Mouse (Mus musculus): ENCODE data around the gene Mab21l2.

The Mab21l2 gene

GRCm38 (mm10) chr3:86548091-86549015 is at the start of gene Mab21l2:
Gene Mab21l2, minus strand, starts transcription at chr3:86548629.
- in situ Hi-C loops (cut with MboI), result no loop called here

GRCm38 (mm10) chr3:86575312-86575711 is 26.9 kb upstream of the Mab21l2 start:
- in situ Hi-C loops (cut with MboI), result no loop called here

GRCm38 (mm10) chr3:86572519-86573244 is 24.3 kb upstream of the Mab21l2 start:
- in situ Hi-C loops (cut with MboI), result no loop called here

GRCm38 (mm10) chr3:86571518-86571917 is 23.1 kb upstream of the Mab21l2 start:
- in situ Hi-C loops (cut with MboI), result no loop called here

GRCm38 (mm10) chr3:86567312-86567711 is 18.9 kb upstream of the Mab21l2 start:
- in situ Hi-C loops (cut with MboI), result no loop called here

GRCm38 (mm10) chr3:86561396-86561795 is 13.0 kb upstream of the Mab21l2 start:
- in situ Hi-C loops (cut with MboI), result no loop called here

GRCm38 (mm10) chr3:86561023-86561344 is 12.6 kb upstream of the Mab21l2 start:
- in situ Hi-C loops (cut with MboI), result no loop called here

- in situ Hi-C loops (cut with MboI), result no loop called here
These were observed 12.0 kb upstream of the Mab21l2 start for GRCm38 (mm10) chr3:86560281-86561022.

- in situ Hi-C loops (cut with MboI), result no loop called here
These were observed 11.2 kb upstream of the Mab21l2 start for GRCm38 (mm10) chr3:86559635-86560034.

- in situ Hi-C loops (cut with MboI), result no loop called here
These were observed 10.5 kb upstream of the Mab21l2 start for GRCm38 (mm10) chr3:86558976-86559375.

GRCm38 (mm10) chr3:86552170-86552569 is 3.7 kb upstream of the Mab21l2 start:
- in situ Hi-C loops (cut with MboI), result no loop called here

- in situ Hi-C loops (cut with MboI), result no loop called here
These were observed 2.7 kb upstream of the Mab21l2 start for GRCm38 (mm10) chr3:86551011-86551728.

- in situ Hi-C loops (cut with MboI), result no loop called here
These were observed 2.0 kb upstream of the Mab21l2 start for GRCm38 (mm10) chr3:86550301-86551010.

- in situ Hi-C loops (cut with MboI), result no loop called here
These were observed 1.1 kb downstream of the Mab21l2 start for GRCm38 (mm10) chr3:86547251-86547791.

- in situ Hi-C loops (cut with MboI), result no loop called here
These were observed 1.8 kb downstream of the Mab21l2 start for GRCm38 (mm10) chr3:86546471-86547250.

GRCm38 (mm10) chr3:86545945-86546344 is 2.5 kb downstream of the Mab21l2 start:
- in situ Hi-C loops (cut with MboI), result no loop called here

- in situ Hi-C loops (cut with MboI), result no loop called here
These were observed 3.6 kb downstream of the Mab21l2 start for GRCm38 (mm10) chr3:86544785-86545184.

GRCm38 (mm10) chr3:86541863-86542397 is 6.5 kb downstream of the Mab21l2 start:
- in situ Hi-C loops (cut with MboI), result no loop called here

GRCm38 (mm10) chr3:86541074-86541614 is 7.3 kb downstream of the Mab21l2 start:
- in situ Hi-C loops (cut with MboI), result no loop called here

All from mature B cell (primary cell).